ENCODE assay signal across 21 mouse cellular contexts in the genomic region with DNA sequence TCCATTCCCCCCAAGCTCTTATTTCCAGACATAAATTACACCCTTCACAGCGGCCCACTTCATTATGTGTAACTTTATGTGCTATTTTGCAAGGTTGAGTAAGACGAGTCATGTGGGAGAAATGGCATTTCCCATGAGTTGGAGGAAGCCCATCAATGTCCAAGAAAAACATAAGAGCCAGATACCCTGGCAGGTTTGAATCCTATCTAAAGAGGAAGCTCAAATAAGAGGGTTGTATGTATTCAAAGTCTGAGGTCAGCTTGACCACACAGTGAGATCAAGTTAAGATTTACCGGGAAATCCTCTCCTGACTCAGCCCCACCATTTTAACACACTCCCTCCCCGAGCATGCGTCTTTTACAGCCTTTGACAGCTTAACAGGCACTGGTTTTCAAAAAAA. TPM values are rescaled to one million over a fixed set of nuclear protein-coding genes. Genes with fewer than 3 reads are reported as not detected.
A peak's percentile ranks its signal among the peaks of the same experiment; 100 is the strongest.
DNase-seq lines count a peak whose midpoint lies in the region; ATAC-seq and TF ChIP-seq lines count a peak whose summit lies in the region.
"Had no signal": no experiment of that assay in that cellular context is flagged by ENCODE, and none has a peak within 500 bp of the region (broad histone marks: within the 10 kb centered on the region; RNA-seq: fewer than 3 reads in every experiment).

No protein-coding gene starts in this region.

- H3K4me1 ChIP-seq in lung, postnatal 0 days (ENCODE audit: insufficient read depth, low read depth, low read length) = no peaks in the 10 kb centered on the region
- H3K4me1 ChIP-seq in cerebellum, adult 2 months (ENCODE audit: control insufficient read depth, insufficient read depth, low read length) = no peaks in the 10 kb centered on the region
- H3K4me1 ChIP-seq: forebrain, embryonic 15.5 days; hindbrain, embryonic 15.5 days had no signal

- ATAC-seq in lung, postnatal 0 days = no peak; the same call in 1 of the 2 replicates
- ATAC-seq: forebrain, embryonic 15.5 days had no signal

- no peak overlapping the region for H3K4me3 ChIP-seq in lung, postnatal 0 days (ENCODE audit: low read depth, low read length)
- no peak overlapping the region for H3K4me3 ChIP-seq in cerebellum, adult 2 months (replicated peaks; ENCODE audit: insufficient read depth, low read depth, low read length)
- H3K4me3 ChIP-seq: erythroblast, embryonic 14.5 days; forebrain, embryonic 15.5 days; gastrocnemius, adult 2 months; heart, adult 2 months; hindbrain, embryonic 15.5 days; liver, embryonic 15.5 days; megakaryocyte, embryonic 14.5 days had no signal

- no peak overlapping the region for H3K27ac ChIP-seq in lung, postnatal 0 days (ENCODE audit: low read length)
- no peak overlapping the region for H3K27ac ChIP-seq in cerebellum, adult 2 months (ENCODE audit: insufficient read depth, low read length)
- H3K27ac ChIP-seq: forebrain, embryonic 15.5 days; gastrocnemius, adult 2 months; heart, adult 2 months; hindbrain, embryonic 15.5 days; liver, embryonic 15.5 days had no signal

- H3K9ac ChIP-seq in lung, postnatal 0 days (replicated peaks; ENCODE audit: low read depth) = no peak overlapping the region
- H3K9ac ChIP-seq: forebrain, embryonic 15.5 days; hindbrain, embryonic 15.5 days; liver, embryonic 15.5 days had no signal

- no peak for TF ChIP-seq POLR2A in cerebellum, adult 2 months (IDR thresholded peaks at IDR 0.05; ENCODE audit: borderline replicate concordance, insufficient read depth, low read length)

- WGBS in lung, postnatal 0 days = 45% methylated on average over 5 of the region's 5 CpGs
- 90% methylated on average over 5 of the region's 5 CpGs for WGBS in cerebellum, adult 2 months

- H3K9me3 ChIP-seq in lung, postnatal 0 days (ENCODE audit: low read length) = no peaks in the 10 kb centered on the region
- H3K9me3 ChIP-seq: forebrain, embryonic 15.5 days; hindbrain, embryonic 15.5 days; liver, embryonic 15.5 days had no signal

- peaks cover 12% of the 10 kb centered on the region for H3K36me3 ChIP-seq in lung, postnatal 0 days (ENCODE audit: insufficient read depth, low read length)

- H3K4me2 ChIP-seq in lung, postnatal 0 days (replicated peaks; ENCODE audit: low read depth, low read length) = no peak overlapping the region
- H3K4me2 ChIP-seq: forebrain, embryonic 15.5 days; hindbrain, embryonic 15.5 days; liver, embryonic 15.5 days had no signal

- DNase-seq in heart, adult 11 months = peak; percentile 55
- no peak for DNase-seq in heart, postnatal 14 days
- DNase-seq in lung, postnatal 0 days (ENCODE audit: low spot score) = peak; percentile 24
- DNase-seq in lung, postnatal 4 days = no peak
- peak; percentile 66 for DNase-seq in fibroblast of lung, adult 2 months (ENCODE audit: low read depth)
- DNase-seq in left cerebral cortex, postnatal 36 days (ENCODE audit: low spot score in 2 of 2) = no peak
- DNase-seq in cerebellum, adult 2 months = no peak
- DNase-seq in frontal cortex, postnatal 36 days (ENCODE audit: low spot score in 2 of 2) = no peak
- DNase-seq: adrenal gland, postnatal 14 days; B cell, adult 2 months; cerebellum, postnatal 10 days; gastrocnemius, adult 2 months; heart, adult 2 months; lung, postnatal 10 days; midbrain, embryonic 14.5 days; thymus, postnatal 36 days had no signal

- TF ChIP-seq CTCF in lung, postnatal 0 days (IDR thresholded peaks at IDR 0.05) = no peak
- TF ChIP-seq CTCF in cerebellum, adult 2 months (IDR thresholded peaks at IDR 0.05; ENCODE audit: borderline replicate concordance, insufficient read depth, low read depth, low read length) = no peak

- no peaks in the 10 kb centered on the region for H3K27me3 ChIP-seq in lung, postnatal 0 days (replicated peaks; ENCODE audit: insufficient read depth, low read length)
- H3K27me3 ChIP-seq in cerebellum, adult 2 months (ENCODE audit: control insufficient read depth, insufficient read depth, low read length) = no peaks in the 10 kb centered on the region
- H3K27me3 ChIP-seq: forebrain, embryonic 15.5 days; hindbrain, embryonic 15.5 days; liver, embryonic 15.5 days; megakaryocyte, embryonic 14.5 days had no signal

- no peak for TF ChIP-seq EP300 in lung, postnatal 0 days (IDR thresholded peaks at IDR 0.05)

- intact Hi-C loops in heart, postnatal 14 days (cut with DNase I) = no loop called here
- intact Hi-C loops in left cerebral cortex, postnatal 36 days (cut with DNase I) = no loop called here

RNA-seq across cellular contexts. Expression of a gene that starts 31.5 kb away (rescaled TPM):
- total RNA-seq in heart, postnatal 14 days (2021) = 10 to 100 TPM; 45.5 to 55.2 TPM
- 58.1 and 62.9 TPM in 2 replicates for polyA plus RNA-seq in lung, postnatal 0 days (2015; fragmentation: Nextera tagmentation; extraction: Ambion mirVana)
- 10 to 100 TPM; 31.8 to 32.1 TPM for total RNA-seq in left cerebral cortex, postnatal 36 days (2021)
- polyA plus RNA-seq in cerebellum, adult 2 months (2012; rRNA removed) = 28.4 and 29.0 TPM in 2 replicates

Comparison
In these comparisons a context has a peak if more than half of its experiments do, and no peak if none do; other contexts are left out.
1. DNase-seq: peak in heart, adult 11 months (single experiment), lung, postnatal 0 days (single experiment) and fibroblast of lung, adult 2 months (single experiment); none in heart, postnatal 14 days (0 of 2), lung, postnatal 4 days (0 of 2), left cerebral cortex, postnatal 36 days (0 of 2), cerebellum, adult 2 months (0 of 2) and frontal cortex, postnatal 36 days (0 of 2).